Mouse (Mus musculus) G1E (cell line): ENCODE measurements around the gene Slit2.

Source experiments
- CTCF ChIP-seq: IDR thresholded peaks from 2 replicates; pipeline ENCODE4 v1.5.1; 2012; ENCODE audit warnings: low read depth, low read length, inconsistent platforms, mixed read lengths
- GATA1 ChIP-seq: IDR thresholded peaks from 2 replicates; pipeline ENCODE4 v1.6.1; 2012; ENCODE audit warnings: borderline replicate concordance, low read length, inconsistent platforms, mixed read lengths
- TAL1 ChIP-seq: conservative IDR thresholded peaks from 2 replicates; pipeline ENCODE4 v1.6.1; 2012; ENCODE audit warnings: low read depth, low read length, inconsistent platforms, mixed read lengths

GRCm38 (mm10) chr5:48330817-48331216 lies 347.9 kb downstream of the Slit2 start:
- no peak for TF ChIP-seq CTCF
- no peak for TF ChIP-seq TAL1
- TF ChIP-seq GATA1: no peak
